Mouse (Mus musculus) right cerebral cortex, postnatal 4 days (tissue): ENCODE data around the gene Osbp.

Experiments
- DNase-seq: peaks from one replicate; pipeline ENCODE4 v3.0.0-alpha.2; 2022

Gene Osbp

DNA sequence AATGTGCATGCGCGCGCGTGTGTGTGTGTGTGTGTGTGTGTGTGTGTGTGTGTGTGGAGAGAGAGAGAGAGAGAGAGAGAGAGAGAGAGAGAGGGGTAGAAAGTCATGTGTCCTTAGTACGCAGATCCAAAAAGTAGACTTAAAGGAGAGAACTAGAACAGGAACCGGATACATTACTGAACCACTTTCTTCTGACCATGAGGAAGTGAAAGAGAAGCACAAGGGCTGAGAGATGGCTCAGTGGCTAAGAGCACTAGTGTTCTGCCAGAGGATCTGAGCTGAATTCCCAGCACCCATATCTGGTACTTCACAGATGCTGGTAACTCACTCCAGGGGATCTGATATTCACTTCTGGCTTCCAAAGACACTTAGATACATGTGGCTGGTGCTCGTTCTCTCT, 23.6 kb downstream of the Osbp start:
- no peak for DNase-seq

DNA sequence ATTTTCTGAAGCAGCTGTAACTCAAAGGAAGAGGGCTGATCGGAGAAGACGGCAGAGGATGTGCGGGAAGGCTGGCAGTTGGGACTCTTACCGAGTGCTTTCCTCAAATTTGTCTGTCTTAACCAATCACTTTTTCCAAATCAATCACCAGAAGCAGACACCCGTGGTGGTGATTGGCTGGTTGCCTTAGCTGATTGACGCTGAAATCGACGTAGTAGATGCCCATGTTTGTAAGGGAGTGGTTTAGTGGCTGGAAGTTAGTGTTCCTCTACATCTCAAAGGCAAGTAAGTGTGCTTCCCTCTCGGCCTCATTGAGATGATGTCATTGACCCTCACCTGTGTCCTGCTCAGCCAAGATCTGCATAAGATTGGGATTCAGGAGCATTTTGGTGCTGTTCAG, 26.3 kb downstream of the Osbp start:
- no peak for DNase-seq

DNA sequence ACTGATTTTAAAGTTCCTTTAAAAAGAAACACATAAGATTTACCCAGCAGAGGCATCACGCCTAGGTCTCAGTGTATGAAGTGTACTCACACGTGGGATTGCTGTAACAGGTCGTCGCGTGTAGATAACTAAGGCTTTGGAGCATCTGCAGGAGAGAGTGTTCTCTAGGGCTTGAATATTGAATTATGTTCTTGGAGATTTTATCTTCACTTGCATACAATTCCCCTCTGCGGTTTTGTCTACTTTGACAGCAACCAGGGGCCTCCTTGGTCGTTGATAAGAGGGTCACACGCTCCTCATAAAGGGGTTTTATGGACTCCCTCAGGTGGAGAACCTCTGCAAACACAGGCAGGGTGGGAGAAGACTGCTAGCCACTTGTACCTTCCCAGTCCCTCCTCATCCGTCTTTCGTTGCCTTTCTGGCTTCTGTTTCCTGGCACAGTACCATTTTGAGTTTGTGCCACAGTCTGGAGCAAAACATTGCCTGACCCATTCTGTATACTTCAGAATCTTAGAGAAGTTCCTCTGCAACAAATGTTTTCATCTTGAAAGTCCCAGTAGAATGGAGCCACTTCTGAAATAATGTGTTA, 26.8 kb downstream of the Osbp start:
- no peak for DNase-seq

DNA sequence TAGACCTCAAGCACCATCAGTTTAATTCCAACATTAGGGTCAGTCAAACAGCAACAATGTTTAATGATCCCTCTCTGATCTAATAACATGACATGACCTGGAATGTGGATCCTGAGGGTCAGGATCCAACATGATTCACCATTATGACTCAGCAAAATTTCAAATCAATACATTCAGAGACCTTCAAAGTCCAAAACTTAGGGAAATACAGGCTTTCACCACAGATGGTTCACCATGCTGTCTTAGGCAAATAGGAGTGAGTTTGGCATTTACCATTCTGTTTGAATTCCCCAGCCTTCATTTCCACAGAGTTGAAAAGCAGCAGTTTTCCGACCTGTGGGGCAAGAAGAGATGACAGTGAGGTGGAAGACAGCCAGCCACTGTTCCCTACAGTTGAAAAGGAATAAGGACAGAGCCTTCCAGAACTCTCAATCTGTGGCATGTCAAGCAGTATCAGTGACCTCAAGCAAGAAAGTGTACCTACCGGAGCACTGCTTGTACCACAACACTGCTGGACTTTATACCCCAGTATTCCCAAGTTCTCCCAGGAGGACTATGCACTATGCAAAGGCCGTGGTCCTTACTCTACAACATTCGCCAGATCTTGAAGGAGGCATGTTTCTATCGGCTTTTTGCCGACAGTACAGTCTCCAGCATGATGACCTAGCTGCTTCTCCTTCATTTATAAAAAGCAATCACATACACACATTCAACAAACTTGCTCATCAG, 29.1 kb downstream of the Osbp start:
- DNase-seq, result no peak

DNA sequence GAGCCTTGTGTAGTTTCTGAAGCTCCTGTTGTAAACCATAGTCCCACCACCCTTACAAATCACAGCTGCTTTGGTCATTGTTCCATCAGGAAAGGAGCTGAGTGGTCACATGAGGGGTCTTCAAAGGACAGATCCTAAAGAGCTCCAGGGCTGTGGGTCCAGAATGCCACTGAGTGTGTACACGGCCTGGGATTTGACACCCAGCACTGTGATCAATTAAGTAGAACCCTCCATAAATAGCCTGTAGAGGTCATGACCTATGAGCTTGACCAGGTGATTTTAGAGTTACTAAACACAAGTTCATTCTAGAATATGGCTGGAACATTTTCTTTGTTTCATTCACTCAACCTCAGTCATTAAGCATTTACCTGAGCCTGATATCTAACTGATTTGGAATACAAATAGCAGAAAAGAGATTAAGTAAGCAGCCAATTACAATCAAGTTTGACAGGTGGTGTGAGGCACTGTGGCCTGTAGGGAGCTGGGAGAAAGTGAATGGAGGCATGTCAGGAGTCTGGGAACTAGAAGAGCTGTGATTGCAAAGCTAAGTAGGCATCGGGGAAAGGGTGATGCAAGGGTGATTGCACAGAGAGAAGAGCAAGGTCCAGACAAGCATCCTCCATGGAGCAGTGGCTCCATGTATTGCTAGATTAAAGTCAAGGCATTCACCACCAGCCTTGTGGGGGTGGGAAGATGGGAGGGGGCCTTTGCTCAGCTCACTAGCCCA, 30.1 kb downstream of the Osbp start:
- DNase-seq, result no peak

DNA sequence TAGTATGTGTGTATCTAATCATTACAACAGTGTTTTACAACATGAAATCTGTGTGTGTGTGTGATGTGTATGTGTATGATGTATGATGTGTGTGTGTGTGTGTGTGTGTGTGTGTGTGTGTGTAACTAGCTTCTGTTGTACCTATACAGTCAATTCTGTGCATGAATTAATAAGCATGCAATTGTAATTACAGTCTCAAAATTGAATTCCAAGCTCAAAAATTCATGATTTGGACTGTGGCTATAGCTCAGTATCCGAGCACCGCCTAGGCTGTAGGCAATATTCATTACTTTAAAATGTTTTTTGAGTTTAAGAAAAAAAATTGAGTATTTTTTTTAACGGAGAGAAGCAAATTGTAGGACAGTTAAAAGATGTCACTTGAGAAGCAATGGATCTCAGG, 35.9 kb downstream of the Osbp start:
- no peak for DNase-seq

DNA sequence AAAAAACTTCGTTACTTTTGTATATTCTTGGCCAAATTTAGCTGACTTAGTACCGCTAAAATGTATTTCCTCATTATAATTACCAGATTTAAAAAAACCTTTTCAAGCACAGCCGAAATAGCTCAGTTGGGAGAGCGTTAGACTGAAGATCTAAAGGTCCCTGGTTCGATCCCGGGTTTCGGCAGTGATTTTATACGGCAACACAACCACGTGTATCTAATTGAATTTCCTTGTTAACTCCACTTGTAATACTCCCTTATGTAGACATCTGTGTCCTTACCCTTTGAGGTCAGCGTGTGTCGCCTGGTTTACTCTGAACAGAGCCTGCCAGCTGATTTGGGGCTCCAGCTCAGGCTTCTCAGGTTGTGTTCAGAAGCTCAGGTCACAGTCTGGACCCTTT, 36.4 kb downstream of the Osbp start:
- DNase-seq, result peak; percentile 68

DNA sequence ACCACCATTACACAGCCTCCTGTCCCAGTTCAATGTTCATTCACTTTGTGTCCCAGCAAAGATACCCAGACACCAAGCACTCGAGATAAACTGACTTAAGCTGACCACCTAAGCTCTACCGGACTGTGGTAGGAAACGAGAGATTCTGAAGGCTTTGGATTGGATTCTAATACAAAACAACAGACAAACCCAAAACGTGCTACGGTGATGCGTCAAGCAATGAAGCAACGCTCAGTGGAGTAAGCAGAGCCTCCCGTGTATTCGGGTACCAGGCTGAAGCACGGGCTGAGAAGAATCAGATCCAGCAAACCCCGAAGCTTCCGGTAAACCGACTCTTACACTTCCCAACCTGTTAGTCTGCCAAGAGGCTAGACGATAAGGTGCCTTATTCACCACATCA, 37.0 kb downstream of the Osbp start:
- DNase-seq, result no peak

DNA sequence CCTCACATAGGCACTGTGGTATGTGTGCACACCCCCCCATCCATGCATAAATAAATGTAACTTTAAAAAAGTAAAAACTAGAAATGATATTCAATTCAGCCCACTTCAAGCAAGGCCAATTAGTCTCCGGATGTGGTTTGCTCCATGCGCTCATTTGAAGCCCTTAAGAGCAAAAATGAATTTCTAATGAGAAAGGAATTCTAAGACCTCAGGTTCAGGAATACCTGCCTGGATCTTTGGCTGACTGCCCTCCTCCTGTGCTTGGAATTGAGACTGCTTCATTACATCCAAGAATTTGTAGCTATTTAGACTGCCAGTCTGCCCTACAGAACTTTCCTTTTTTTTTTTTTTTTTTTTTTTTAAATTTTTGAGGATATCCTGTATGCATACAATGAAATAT, 37.8 kb downstream of the Osbp start:
- DNase-seq, result no peak

DNA sequence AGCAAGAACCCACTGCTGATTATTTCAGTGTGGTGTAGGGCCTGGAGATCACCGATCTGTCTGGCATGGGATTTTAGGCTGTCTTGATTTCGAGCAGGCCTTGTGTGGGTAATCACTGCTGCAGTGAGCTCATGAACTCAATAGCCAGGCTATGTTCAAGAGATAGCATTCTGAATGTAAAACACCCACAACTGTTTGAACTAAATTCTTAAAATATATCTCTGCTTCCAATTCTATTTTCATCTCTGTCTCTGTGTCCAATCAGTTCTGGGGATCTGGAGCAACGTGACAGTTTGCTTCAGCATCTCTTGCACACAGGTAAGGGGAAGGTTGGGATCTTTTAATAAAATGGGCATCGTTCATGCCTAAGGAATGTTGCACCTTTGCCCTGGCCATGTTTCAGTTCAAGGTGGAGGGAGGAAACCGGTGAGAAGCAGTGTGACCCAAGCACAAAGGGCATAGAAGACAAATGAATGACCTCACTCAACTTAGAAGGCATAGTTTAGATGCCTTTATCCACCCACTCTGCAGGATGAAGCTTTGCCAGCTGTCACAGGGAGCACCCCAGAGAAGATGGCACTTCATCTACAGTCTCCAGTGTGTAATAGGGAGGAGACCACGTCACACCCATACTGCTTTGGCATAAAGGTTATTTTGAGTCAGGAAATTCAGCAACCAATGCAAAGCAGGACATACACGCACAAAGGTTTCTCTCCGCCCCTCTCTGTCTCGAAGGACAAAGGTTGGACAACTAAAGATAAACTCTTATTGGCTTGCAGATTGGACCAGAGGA, 38.7 kb downstream of the Osbp start:
- no peak for DNase-seq

DNA sequence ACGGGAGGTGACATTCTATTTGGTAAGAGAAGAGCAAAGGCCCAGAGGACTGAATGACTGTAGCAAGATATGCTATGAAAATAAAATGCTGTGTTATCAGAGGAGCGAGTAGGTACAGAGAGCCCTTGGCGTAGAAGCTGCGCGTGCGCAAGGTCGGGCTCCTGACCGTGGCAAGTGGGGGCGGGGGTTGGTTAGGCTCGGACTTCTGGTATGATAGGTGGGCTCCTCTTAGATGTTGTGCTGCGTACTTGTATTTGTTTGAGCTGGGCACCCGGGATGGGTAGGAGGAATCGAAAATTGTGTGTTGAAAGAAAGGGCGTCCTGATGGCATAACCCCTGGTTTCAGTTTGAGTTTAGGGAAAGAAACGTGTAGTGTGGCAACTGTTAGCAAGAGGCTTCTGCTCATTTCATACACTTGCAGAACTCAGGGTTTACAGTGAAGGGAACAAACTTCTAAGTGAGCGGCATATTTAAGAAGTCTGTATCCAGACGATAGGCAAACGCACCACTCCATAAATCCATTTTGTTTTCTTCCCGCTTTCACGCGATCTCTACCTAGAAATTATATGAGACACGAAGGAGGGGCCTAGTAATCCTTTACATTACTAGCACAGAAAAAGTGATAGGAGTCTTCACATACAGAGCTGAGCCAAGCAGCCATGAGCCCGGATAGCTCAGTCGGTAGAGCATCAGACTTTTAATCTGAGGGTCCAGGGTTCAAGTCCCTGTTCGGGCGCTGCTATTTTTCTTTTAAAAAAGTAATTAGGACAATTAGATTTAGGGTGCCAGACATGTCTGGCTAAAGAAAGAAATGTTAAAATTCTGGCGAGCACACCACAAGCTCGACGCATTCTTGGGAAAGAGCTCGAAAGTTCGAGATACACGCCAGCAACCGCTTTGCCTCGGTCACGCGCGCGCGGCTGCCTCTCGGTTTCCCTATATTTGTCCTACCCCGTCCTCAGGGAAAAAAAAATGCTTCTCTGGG, 39.9 kb downstream of the Osbp start:
- peak; percentile 85 for DNase-seq

DNA sequence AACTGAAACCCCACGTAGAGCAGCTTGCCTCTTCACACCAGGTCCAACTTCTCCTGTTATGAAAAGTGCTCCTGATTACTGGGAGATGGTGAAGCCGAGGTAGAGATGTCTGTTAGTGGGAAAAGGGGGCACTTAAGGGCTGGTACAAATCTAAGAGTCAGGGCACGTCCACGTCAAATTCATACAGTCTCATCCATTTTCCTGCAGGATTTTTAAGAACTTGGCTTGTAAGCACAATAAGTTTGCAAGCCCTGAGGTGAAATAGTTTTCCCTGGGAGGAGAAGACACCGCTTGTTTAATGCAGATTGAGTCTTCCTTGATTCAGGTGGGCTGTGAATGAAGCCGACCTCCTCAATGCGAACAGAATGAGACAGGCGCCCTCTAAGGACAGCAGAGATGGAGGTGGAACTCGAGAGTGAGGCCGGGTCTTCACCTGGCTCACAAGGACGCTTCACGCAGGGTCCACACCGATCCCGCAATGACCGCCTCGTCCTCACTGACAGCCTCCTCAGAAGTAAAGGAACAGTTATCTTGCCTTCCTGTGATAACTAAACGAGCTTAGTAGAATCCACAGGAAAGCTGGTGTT, 40.7 kb downstream of the Osbp start:
- DNase-seq, result no peak

DNA sequence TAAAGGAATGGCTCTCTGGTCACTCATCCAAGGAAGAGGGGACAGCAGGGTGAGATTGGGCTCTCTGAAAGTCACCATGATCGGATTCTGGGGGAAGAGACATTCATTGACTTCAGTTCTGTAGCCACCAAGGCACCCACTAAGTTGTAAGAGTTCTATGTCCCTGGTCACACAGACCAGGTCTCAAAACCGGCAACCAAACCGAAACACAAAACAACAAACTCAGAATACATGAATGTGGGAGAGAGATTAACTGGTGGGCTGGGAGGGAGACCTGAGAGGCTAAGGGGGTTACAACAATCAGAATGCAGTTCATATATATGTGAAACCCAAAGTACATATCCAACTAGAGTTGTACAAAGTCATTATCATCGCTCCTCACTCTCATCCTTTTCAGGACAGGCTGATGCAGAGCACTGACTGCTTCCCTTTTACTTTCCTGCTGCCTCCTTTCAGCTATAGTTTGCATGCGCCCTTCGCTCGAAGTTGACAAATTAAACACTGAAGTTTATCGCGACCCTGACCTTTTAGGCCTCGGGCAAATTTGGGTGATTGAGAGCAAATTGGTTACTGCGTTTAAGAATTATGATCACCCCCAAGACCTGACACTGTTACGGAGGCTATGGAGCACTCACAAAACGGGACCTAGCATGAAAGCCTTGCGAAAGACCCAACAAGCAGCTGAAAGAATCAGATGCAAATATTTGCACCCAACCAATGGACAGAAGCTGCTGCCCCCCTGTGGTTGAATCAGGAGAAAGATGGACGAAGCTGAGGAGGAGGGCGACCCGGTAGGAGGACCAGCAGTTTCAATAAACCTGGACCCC, 41.6 kb downstream of the Osbp start:
- no peak for DNase-seq

DNA sequence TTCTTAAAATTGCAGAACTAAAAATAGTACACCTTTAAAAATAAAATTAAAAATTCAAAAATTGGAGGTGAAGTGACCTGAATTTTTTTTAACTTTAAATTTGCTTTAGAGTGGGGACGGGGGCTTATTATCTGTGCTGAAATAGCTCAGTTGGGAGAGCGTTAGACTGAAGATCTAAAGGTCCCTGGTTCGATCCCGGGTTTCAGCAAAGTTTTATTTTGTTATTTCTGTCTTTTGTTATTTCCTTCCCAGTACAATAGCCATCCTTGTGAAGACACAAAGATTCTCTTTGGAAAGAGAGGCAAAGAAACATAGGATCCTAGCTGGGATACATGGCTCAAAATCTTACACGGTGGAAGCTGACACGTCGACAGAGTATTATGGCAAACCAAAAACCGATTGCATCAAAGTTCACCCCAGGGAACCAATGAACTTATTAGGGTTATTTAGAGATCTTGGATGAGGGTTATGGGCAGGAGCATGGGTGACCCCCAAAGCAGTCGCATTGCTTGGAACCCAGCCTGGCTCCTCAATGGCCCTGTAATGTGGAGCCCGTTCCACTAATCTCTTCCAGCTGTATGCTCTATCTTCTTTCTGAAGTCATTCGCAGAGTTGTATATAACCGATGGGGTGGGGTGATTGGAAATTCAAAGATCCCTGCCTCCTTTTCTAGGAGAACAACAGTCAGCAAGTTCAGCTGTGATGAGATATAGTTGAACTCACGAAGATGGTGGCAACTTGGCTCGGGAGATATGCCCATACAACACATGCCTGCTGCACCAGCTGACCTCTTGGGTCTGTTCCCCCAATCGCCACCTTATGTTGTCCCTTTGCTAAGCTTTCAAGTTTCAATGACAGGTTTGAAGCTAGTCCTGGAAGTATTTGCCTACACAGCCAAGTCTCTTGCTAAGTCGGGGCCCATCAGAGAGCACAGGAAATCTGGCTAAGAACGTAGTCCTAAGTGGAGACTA, 43.0 kb downstream of the Osbp start:
- no peak for DNase-seq

DNA sequence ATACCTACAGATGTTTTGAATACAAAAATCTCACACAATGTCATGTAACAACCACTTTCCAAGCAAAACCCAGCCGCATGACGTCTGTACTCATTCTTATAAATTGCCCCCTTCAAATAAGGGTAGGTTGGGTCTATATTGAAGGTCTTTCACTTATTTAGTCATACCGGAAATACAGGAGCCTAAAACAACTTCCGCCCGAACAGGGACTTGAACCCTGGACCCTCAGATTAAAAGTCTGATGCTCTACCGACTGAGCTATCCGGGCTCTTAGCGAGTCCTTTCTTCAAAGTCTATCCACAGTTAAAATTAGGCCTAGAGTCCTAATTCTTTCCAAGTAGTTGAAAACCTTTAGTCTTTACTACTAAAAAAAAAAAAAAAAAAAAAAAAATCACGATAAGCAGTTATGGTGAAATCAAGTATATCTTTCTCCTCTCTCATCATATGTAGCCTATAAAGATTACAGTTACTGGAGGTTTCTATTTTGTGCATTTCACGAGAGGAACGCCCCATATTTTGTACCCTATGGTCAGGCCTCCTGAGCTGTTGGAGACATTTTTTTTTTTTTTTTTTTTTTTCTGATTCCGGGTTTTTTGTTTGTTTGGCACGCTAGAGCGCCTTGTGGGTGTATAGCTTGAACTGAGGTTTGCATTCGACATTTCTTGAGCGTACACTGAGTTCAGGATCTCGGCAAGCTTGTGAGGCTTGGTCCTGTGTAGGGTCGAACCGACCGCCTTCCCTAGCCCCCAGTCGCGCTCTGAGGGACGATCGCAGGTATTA, 44.0 kb downstream of the Osbp start:
- peak; percentile 50 for DNase-seq

DNA sequence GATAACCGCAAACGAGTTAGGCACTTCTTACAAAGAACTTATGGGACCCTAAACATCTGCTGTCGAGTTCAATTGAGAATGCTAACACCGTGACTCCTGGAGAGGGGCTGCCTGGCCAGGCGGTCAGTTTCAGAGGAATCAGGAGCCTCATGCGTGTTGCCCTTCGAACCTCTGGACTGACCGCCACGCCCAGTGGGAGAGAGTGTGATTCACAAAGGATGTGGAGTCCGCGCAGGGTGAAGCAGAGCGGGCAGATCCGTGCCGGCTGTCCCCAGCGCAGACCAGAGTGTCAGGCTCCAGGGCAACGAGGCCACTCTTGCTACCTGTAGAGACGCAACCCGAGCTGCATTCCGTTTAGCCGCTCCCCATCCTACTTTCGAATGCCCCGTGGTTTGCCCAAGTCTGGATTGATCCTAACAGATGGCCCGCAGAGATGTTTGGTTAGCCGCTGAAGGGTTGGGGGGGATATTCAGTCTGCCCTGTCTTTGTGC, 44.6 kb downstream of the Osbp start:
- DNase-seq, result peak; percentile 58

DNA sequence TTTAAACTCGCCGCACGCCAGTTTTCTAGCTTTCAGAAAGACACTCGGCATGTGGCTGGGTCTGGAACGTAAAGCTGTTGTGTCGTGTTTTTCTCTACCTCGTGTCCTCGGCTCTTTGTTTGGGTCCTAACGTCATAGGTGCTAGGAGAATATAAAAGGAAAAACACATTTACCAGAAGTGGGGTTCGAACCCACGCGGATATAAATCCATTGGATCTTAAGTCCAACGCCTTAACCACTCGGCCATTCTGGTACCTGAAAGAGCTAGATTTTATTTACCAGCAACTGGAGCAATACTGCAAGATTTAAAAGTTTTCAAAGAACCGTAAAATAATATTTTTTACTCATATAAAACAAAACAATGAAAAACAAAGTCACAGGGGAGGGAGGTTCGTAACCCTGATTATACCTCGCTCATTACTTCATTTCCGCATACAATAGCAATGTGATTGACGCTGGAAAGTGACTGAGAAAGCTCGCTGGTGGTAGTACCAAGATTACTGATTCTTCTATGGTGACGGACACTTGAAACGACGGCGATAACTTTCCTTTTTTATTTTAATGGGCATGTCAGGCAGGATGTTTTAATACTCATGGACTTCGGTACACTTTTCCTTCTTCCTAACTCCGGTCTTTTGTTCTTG, 45.3 kb downstream of the Osbp start:
- peak; percentile 72 for DNase-seq
